Mouse (Mus musculus) G1E-ER4 (cell line): ENCODE results near the gene Psg21. TPM values are rescaled to one million over a fixed set of nuclear protein-coding genes. Genes with fewer than 3 reads are reported as not detected.
"Not testable (repeated sequence)": the region's sequence is repeated elsewhere in the genome, so short reads cannot be mapped to it uniquely, and the experiment has no call there.

ENCODE experiments used
- GATA1 ChIP-seq: IDR thresholded peaks from one replicate; pipeline ENCODE4 v1.8.0; 2012; ENCODE audit warnings: low read length, inconsistent platforms
- polyA plus RNA-seq: library from polyadenylated mRNA; stranded (reverse); fragments of >175 nt; gene quantifications from 2 replicates; pipeline ENCODE4 v1.2.3, GENCODE M21; 2012

Gene Psg21
- polyA plus RNA-seq = not detected in 2 replicates

DNA sequence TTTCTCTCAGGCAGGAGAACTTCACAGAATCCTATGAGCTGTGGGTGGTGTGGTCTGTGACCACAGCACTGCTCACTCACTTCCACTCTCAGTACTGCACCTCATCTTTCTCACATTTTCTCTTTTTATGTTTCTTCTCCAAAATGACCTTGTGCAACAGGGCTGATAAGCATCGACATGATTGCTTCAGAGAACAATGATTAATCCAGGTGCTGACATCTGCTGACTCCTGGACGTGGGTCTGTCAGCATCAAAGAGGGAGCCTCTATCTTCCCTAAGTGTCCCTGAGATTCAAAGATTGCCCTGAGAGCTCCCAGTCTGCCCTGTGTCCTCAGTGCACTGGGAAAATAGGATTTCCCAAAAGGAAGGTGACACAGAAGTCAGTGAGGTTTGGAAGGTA, at the start of gene Psg21:
TSS of gene Psg21 (minus strand) at position 101 of the 400 bp plus-strand sequence.
- TF ChIP-seq GATA1 = not testable (repeated sequence)

DNA sequence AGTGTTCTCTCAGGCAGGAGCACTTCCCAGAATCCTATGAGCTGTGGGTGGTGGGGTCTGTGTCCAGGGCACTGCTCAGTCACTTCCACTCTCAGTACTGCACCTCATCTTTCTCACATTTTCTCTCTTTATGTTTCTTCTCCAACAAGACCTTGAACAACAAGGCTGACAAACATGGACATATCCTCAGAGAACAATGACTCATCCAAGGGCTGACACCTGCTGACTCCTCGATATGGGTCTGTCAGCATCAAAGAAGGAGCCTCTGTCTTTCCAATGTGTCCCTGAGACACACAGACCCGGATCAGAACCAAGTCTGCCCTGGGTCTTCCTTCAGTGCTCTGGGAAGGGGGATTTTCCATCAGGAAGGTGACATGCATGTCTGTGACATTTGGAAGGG, 29.6 kb upstream of the Psg21 start, which contains the start of gene Psg20:
TSS of gene Psg20 (minus strand) at position 101 of the 400 bp plus-strand sequence.
- no peak for TF ChIP-seq GATA1

DNA sequence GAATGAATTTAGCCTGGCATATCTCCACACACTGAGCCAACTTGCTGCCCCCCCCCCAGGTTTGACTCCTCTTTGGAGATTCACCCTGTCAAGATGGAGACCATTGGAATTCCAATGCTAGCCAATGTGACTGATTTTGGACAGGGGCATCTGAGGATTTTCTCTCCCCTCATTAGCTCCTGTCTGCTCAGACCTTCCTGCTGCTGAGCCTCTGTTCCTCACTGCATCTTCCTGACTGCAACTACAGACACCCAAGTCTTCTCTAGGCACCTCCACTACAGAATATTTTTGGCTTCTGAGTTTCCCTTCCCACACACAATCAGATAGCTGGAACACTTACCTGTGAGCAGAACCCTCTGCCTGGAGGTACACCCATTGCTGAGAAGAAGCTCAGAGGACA, 29.1 kb upstream of the Psg21 start:
- no peak for TF ChIP-seq GATA1

DNA sequence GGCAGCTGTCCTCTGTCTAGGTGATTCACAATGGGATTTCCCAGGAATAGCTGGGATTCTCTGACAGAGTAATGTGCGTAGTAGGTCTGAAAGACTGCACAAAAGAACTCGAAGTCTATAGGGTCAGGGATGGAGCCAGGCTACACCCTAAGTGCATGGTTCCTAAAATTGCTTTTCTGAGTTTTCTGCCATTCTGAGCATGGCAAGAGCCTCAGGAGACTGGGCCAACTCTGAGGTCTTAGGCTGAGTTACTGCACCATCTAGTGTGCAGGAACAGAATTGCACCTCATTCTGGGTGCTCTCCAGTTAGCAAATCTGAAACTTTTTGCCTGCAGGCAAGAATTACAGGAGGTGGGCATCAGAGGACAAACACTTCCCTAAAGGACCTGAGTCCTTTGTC, 23.2 kb upstream of the Psg21 start:
- no peak for TF ChIP-seq GATA1

DNA sequence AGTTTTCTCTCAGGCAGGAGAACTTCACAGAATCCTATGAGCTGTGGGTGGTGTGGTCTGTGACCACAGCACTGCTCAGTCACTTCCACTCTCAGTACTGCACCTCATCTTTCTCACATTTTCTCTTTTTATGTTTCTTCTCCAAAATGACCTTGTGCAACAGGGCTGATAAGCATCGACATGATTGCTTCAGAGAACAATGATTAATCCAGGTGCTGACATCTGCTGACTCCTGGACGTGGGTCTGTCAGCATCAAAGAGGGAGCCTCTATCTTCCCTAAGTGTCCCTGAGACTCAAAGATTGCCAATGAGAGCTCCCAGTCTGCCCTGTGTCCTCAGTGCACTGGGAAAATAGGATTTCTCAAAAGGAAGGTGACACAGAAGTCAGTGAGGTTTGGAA, 40.1 kb downstream of the Psg21 start, which contains the start of gene Psg23:
TSS of gene Psg23 (minus strand) at position 101 of the 400 bp plus-strand sequence.
- TF ChIP-seq GATA1 = not testable (repeated sequence)

Other genes starting within 250 kb of the Psg21 start
- gene Psg28, start 224.7 kb downstream of the Psg21 start, polyA plus RNA-seq = not detected in 2 replicates
- not detected in 2 replicates for gene Psg26, start 172.5 kb downstream of the Psg21 start, polyA plus RNA-seq
- gene Psg25, start 124.5 kb downstream of the Psg21 start, polyA plus RNA-seq = not detected in 2 replicates
- gene Psg27, start 89.4 kb downstream of the Psg21 start, polyA plus RNA-seq = not detected in 2 replicates
- gene Psg23, start 40.2 kb downstream of the Psg21 start, polyA plus RNA-seq = not detected in 2 replicates
- not detected in 2 replicates for gene Psg20, start 29.5 kb upstream of the Psg21 start, polyA plus RNA-seq
- gene Psg22, start 61.4 kb upstream of the Psg21 start, polyA plus RNA-seq = not detected in 2 replicates
- not detected in 2 replicates for gene Psg19, start 141.8 kb upstream of the Psg21 start, polyA plus RNA-seq
- gene Psg17, start 164.9 kb upstream of the Psg21 start, polyA plus RNA-seq = not detected in 2 replicates
- gene Mill2, start 183.2 kb upstream of the Psg21 start, polyA plus RNA-seq = not detected in 2 replicates
- not detected in 2 replicates for gene Pglyrp1, start 214.6 kb upstream of the Psg21 start, polyA plus RNA-seq